Mouse (Mus musculus): Measurements from ENCODE around the gene Gale. TPM values are rescaled to one million over a fixed set of nuclear protein-coding genes. Genes with fewer than 3 reads are reported as not detected.

Gale gene
- polyA plus RNA-seq, 1 experiment from 2014 or later: 166 TPM

DNA sequence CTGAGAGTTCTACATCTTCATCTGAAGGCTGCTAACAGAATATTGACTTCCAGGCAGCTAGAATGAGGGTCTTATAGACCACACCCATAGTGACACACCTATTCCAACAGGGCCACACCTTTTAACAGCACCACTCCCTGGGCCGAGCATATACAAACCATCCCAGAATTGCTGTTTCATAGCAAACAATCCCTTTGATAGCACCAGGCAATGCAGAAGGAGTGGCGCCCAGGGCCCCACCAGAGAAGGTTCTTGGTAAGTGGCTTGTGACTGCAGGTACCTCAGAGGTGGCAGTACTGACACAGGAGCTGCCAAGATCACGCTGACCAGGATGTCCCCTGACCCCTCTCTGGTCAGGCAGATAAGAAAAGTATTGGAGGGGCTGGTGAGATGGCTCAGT lies 10.3 kb upstream of the Gale start:
- H3K27me3 ChIP-seq (ENCODE audit: control insufficient read depth, insufficient read depth, low read length): no peaks in the 10 kb centered on the region
- H3K27ac ChIP-seq (replicated peaks): no peak overlapping the region
- H3K4me3 ChIP-seq (ENCODE audit: low read depth, low read length): no peak overlapping the region
- no peak overlapping the region for H3K4me2 ChIP-seq (replicated peaks; ENCODE audit: low read depth)
- H3K9me3 ChIP-seq (ENCODE audit: control insufficient read depth, low read length): no peaks in the 10 kb centered on the region
- H3K4me1 ChIP-seq (replicated peaks; ENCODE audit: control insufficient read depth, insufficient read depth): 0 out of 2 replicates have a peak, but pooled peaks cover under 1% of the 10 kb centered on the region
- 68% methylated on average over 3 of the region's 3 CpGs for WGBS
- peak; percentile 63 for ATAC-seq (ENCODE audit: low FRiP score, low TSS enrichment)
- H3K36me3 ChIP-seq (ENCODE audit: control insufficient read depth, insufficient read depth, low read length): peaks cover 13% of the 10 kb centered on the region
- TF ChIP-seq CTCF (IDR thresholded peaks at IDR 0.05; ENCODE audit: low read depth) (no peak), EP300 (optimal IDR thresholded peaks at IDR 0.05) (no peak)
- DNase-seq (ENCODE audit: low spot score): peak; percentile 73
- H3K9ac ChIP-seq (ENCODE audit: low read length): no peak overlapping the region

DNA sequence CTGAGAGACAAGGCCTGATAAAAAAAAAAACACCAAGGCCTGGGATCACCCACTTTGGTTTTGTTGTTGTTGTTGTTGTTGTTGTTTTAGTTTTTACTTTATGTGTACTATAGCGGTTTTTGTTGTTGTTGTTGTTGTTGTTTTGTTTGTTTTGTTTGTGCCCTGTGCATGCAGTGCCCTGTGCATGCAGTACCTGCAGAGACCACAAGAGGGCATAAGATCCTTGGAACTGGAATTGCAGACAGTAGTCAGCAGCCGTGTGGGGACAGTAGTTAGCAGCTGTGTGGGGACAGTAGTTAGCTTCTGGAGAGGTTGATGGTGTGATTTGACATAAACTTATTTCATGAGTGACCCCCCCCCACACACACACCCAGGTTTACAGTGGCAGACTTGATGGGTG lies 9.3 kb upstream of the Gale start:
- peak; percentile 85 for DNase-seq (ENCODE audit: low spot score)
- no peaks in the 10 kb centered on the region for H3K4me1 ChIP-seq (replicated peaks; ENCODE audit: control insufficient read depth, insufficient read depth)
- peaks cover 13% of the 10 kb centered on the region for H3K36me3 ChIP-seq (ENCODE audit: control insufficient read depth, insufficient read depth, low read length)
- no peaks in the 10 kb centered on the region for H3K27me3 ChIP-seq (ENCODE audit: control insufficient read depth, insufficient read depth, low read length)
- H3K4me3 ChIP-seq (ENCODE audit: low read depth, low read length): no peak overlapping the region
- WGBS: 13% methylated on average over 2 of the region's 2 CpGs
- TF ChIP-seq EP300 (optimal IDR thresholded peaks at IDR 0.05) (no peak), CTCF (IDR thresholded peaks at IDR 0.05; ENCODE audit: low read depth) (peak; percentile 97)
- H3K4me2 ChIP-seq (replicated peaks; ENCODE audit: low read depth): no peak overlapping the region
- H3K9ac ChIP-seq (ENCODE audit: low read length): no peak overlapping the region
- H3K9me3 ChIP-seq (ENCODE audit: control insufficient read depth, low read length): no peaks in the 10 kb centered on the region
- ATAC-seq (ENCODE audit: low FRiP score, low TSS enrichment): no peak
- no peak overlapping the region for H3K27ac ChIP-seq (replicated peaks)

DNA sequence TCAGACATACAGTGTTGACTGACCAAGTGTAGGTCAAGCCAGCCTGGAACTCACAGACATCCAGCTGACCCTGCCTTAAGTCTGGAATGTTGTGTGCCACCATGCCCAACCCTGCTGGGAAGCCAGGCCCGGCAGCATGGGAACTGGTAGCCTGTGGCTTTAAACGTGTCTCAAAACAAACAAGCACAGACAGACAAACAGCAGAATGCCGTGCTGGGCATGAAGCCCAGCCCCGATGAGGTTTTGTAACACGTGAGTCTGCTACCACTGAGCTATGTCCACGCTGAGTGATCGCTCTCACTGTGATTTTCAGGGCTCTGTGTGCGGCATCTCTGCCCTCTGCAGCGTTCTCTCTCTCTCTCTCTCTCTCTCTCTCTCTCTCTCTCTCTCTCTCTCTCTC lies 7.6 kb upstream of the Gale start:
- TF ChIP-seq EP300 (optimal IDR thresholded peaks at IDR 0.05) (no peak), CTCF (IDR thresholded peaks at IDR 0.05; ENCODE audit: low read depth) (no peak)
- no peak for DNase-seq (ENCODE audit: low spot score)
- WGBS: 76% methylated on average over 9 of the region's 9 CpGs

DNA sequence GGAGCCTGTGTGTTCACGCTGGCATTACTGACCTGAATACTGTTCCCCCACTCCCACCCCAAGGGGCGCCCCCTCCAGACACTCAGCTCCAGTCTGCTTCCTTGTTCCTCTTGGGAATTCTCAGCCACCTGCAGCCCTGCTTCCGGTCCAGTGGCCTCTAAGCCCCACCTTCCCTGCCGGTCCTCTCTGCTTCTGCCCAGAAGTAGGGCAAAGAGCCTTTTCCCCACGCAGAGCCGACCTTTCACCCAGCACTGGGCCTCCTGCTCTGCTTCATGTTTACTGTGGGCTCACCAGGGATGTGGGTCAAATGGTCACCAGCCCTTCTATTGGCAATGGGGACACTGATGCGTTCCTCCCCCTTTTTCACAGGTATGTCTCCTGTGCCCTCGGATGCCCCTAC lies 5.2 kb upstream of the Gale start:
- no peaks in the 10 kb centered on the region for H3K27me3 ChIP-seq (ENCODE audit: control insufficient read depth, insufficient read depth, low read length)
- ATAC-seq (ENCODE audit: low FRiP score, low TSS enrichment) (peak; percentile 80), DNase-seq (ENCODE audit: low spot score) (peak; percentile 90)
- no peak overlapping the region for H3K9ac ChIP-seq (ENCODE audit: low read length)
- peak overlapping the region; percentile 80 for H3K27ac ChIP-seq (replicated peaks)
- no peak overlapping the region for H3K4me2 ChIP-seq (replicated peaks; ENCODE audit: low read depth)
- peaks cover 17% of the 10 kb centered on the region for H3K36me3 ChIP-seq (ENCODE audit: control insufficient read depth, insufficient read depth, low read length)
- H3K4me1 ChIP-seq (replicated peaks; ENCODE audit: control insufficient read depth, insufficient read depth): no peaks in the 10 kb centered on the region
- H3K9me3 ChIP-seq (ENCODE audit: control insufficient read depth, low read length): no peaks in the 10 kb centered on the region
- no peak for TF ChIP-seq EP300 (optimal IDR thresholded peaks at IDR 0.05)
- TF ChIP-seq CTCF (IDR thresholded peaks at IDR 0.05; ENCODE audit: low read depth): no peak
- H3K4me3 ChIP-seq (ENCODE audit: low read depth, low read length): no peak overlapping the region
- 52% methylated on average over 8 of the region's 8 CpGs for WGBS

More for the DNA sequence above, 7.6 kb upstream of the Gale start:
- Histone ChIP-seq H3K9me3 (ENCODE audit: control insufficient read depth, low read length) (no peaks in the 10 kb centered on the region), H3K36me3 (ENCODE audit: control insufficient read depth, insufficient read depth, low read length) (peaks cover 17% of the 10 kb centered on the region), H3K4me1 (replicated peaks; ENCODE audit: control insufficient read depth, insufficient read depth) (no peaks in the 10 kb centered on the region), H3K27me3 (ENCODE audit: control insufficient read depth, insufficient read depth, low read length) (no peaks in the 10 kb centered on the region), H3K4me2 (replicated peaks; ENCODE audit: low read depth) (no peak overlapping the region), H3K9ac (ENCODE audit: low read length) (no peak overlapping the region), H3K4me3 (ENCODE audit: low read depth, low read length) (no peak overlapping the region), H3K27ac (replicated peaks) (no peak overlapping the region)
- ATAC-seq (ENCODE audit: low FRiP score, low TSS enrichment): no peak

DNA sequence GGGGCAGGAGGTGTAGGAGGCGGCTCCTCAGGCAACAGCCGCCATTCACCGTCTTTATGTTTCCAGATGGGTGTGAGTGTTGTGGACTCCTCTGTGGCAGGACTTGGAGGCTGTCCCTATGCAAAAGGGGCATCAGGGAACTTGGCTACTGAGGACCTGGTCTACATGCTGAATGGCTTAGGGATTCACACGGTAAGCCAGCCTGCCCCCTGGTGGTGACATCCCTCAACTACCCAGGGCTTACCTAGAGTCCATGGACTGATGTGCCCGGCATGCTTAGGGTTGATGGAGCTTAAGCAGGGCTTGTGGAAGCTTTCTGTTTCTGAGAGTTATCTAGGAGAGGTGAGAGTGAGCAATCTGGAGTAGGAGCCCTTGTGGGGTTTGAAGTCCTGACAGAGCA lies 2.8 kb upstream of the Gale start:
- Histone ChIP-seq H3K36me3 (ENCODE audit: control insufficient read depth, insufficient read depth, low read length) (peaks cover 13% of the 10 kb centered on the region), H3K4me1 (replicated peaks; ENCODE audit: control insufficient read depth, insufficient read depth) (no peaks in the 10 kb centered on the region), H3K27me3 (ENCODE audit: control insufficient read depth, insufficient read depth, low read length) (no peaks in the 10 kb centered on the region), H3K4me2 (replicated peaks; ENCODE audit: low read depth) (no peak overlapping the region), H3K9ac (ENCODE audit: low read length) (no peak overlapping the region), H3K27ac (replicated peaks) (no peak overlapping the region), H3K4me3 (ENCODE audit: low read depth, low read length) (no peak overlapping the region), H3K9me3 (ENCODE audit: control insufficient read depth, low read length) (no peaks in the 10 kb centered on the region)
- WGBS: 31% methylated on average over 5 of the region's 5 CpGs
- ATAC-seq (ENCODE audit: low FRiP score, low TSS enrichment): no peak
- no peak for TF ChIP-seq EP300 (optimal IDR thresholded peaks at IDR 0.05)
- TF ChIP-seq CTCF (IDR thresholded peaks at IDR 0.05; ENCODE audit: low read depth): peak; percentile 95
- DNase-seq (ENCODE audit: low spot score): peak; percentile 91

DNA sequence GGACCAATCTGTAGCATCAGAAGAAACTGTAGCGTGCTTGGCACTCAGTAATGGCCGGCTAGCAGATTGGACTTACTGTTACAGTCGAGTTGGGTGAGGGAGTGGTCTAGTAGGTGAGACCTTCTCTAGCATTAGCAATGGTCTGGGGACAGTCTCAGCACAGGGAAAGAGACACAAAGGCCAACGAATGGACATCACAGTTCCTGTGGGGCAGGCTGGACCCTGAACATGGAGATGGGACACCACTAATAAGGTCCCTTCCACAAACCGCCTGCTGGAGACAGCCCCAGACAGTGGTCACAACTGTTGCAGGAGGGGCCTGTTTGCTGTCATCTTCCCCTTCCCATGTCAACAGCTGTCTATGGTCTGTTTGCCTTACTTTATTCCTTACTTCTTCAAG lies 1.8 kb upstream of the Gale start:
- Histone ChIP-seq H3K27me3 (ENCODE audit: control insufficient read depth, insufficient read depth, low read length) (no peaks in the 10 kb centered on the region), H3K27ac (replicated peaks) (no peak overlapping the region), H3K4me3 (ENCODE audit: low read depth, low read length) (no peak overlapping the region), H3K9me3 (ENCODE audit: control insufficient read depth, low read length) (no peaks in the 10 kb centered on the region), H3K9ac (ENCODE audit: low read length) (no peak overlapping the region), H3K36me3 (ENCODE audit: control insufficient read depth, insufficient read depth, low read length) (peaks cover 12% of the 10 kb centered on the region), H3K4me1 (replicated peaks; ENCODE audit: control insufficient read depth, insufficient read depth) (no peaks in the 10 kb centered on the region), H3K4me2 (replicated peaks; ENCODE audit: low read depth) (no peak overlapping the region)
- 93% methylated on average over 5 of the region's 5 CpGs for WGBS
- DNase-seq (ENCODE audit: low spot score) (no peak), ATAC-seq (ENCODE audit: low FRiP score, low TSS enrichment) (no peak)
- TF ChIP-seq CTCF (IDR thresholded peaks at IDR 0.05; ENCODE audit: low read depth): no peak
- no peak for TF ChIP-seq EP300 (optimal IDR thresholded peaks at IDR 0.05)
